Mouse (Mus musculus) frontal cortex, postnatal 36 days (tissue): ENCODE results near the gene Atrip.
A peak's percentile ranks its signal among the peaks of the same experiment; 100 is the strongest.

Experiments used
- DNase-seq, 2 experiments: peaks; one replicate each; pipeline ENCODE4 v3.0.0; 2022; ENCODE audit warnings: low spot score in 2 of 2

The Atrip gene

GRCm38 (mm10) chr9:109058006-109058765 is 15.7 kb downstream of the Atrip start:
- DNase-seq: no peak

GRCm38 (mm10) chr9:109057543-109057942 is 16.4 kb downstream of the Atrip start:
- DNase-seq: no peak

- DNase-seq: no peak
Measured at GRCm38 (mm10) chr9:109056916-109057315, 17.0 kb downstream of the Atrip start.

DNA sequence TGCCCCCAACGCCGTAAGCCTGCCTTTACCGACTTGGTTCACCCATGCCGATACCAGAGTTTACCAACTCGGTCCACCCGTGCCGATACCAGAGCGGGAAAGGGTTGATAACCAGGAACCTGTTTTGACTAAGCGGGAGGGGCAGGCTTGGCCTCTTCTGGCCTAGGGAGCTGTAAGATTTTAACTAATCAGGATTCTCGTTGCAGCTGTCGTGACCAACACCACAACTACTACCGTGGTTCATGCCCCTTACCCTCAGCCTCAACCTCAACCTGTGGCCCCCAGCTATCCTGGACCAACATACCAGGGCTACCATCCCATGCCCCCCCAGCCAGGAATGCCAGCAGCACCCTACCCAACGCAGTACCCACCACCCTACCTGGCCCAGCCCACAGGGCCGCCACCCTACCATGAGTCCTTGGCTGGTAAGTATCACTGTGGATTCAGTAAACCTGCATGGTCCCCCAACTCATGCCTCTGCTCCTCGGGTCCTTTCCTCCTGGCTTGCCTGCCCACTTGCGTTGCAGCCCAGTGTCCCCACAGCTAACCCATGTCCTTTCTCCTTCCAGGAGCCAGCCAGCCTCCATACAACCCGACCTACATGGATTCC is 17.7 kb downstream of the Atrip start:
- no peak for DNase-seq

GRCm38 (mm10) chr9:109055271-109056030 is 18.5 kb downstream of the Atrip start:
- DNase-seq: peak; percentile 21 to 33

DNA sequence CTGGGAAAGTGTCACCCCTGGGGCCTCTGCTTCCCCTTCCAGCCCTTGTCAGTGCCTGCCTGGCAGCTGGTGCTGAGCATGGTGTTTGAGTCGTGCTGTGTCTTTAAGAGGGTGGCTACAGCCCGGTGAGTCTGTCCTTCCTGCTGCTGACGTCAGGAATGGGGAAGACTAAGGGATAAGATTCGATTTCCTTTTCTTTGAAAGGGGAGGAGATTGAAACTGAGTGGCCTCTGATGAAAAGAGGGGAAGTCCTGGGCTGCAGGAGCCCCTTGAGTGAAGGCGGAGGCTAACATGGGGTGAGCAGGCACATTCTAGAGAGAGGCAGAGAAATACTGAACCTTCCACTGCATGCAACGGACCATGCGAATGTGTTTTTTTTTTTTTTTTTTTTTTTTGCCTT is 19.2 kb downstream of the Atrip start:
- peak; percentile 75 to 86 for DNase-seq

DNA sequence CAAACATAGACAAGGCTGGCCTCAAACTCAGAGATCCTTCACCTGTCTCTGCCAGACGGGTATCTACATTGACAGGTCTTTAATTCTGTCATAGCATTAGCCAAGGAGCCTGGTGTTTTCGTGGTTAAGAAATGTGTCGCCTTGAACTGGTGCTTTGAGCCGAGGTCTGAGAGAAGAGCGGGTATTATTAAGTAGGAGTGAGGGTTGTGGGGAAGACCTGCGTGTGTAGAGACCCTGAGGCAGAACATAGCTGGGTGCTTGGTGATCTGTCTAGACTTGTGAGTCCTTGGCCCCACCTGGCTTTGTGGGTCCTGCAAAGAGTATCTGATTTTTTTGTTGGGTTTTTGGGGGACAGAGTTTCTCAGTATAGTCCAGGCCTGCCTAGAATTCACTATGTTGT is 20.1 kb downstream of the Atrip start:
- DNase-seq: no peak

DNA sequence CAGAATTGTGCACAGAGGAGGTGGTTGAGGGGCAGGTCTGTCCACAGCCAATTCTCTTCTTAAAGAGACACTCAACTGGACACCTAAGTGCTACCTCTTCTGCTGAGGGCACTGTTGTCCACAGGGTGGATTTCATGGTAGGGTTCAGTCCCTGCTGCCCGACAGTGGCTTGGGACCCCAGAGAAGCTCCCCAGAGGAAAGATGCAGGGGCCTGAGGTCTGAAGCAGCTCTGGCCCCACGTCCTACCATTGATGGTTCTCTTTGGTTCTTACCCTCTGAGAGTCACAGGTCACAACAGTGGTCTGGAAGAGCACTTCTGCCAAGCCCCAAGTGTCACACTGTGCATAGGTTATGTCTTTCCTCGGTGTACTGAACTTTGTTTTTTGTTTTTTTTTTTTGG is 20.6 kb downstream of the Atrip start:
- DNase-seq: no peak

DNA sequence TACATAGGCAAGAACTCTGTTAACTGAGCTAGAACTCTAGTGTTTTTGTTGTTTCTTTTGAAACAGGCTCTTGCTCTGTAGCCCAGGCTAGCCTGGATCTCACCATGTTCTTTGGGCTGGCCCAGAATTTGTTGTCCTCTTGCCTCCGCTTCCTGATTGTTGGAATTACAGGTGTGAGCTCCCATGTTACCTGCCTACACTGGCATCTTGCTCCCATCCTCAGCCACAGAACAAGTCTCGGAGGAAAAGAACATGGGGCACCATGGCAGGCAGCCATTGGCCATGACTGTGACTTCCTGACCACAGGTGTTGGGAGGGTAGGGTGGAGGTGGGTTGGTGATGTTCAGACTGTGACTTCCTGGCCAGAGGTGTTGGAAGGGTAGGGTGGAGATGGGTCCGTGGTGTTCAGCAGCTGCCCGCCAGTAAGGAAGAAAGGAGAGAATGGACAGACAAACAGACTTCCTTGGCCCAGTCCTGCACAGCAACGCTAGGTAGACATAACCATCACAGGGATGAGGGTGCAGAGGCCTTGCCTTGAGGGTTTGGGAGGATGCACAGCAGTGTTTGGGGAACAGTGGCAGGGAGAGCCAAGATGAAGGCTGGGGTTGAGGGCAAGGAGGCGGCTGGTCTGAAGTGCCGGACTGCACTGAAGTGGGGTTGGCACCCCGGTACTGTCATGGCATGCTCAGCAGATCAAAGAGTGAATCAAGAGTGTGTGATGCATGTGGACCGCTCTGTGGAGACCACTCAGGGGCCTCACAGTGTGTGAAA is 21.2 kb downstream of the Atrip start:
- DNase-seq: no peak

DNA sequence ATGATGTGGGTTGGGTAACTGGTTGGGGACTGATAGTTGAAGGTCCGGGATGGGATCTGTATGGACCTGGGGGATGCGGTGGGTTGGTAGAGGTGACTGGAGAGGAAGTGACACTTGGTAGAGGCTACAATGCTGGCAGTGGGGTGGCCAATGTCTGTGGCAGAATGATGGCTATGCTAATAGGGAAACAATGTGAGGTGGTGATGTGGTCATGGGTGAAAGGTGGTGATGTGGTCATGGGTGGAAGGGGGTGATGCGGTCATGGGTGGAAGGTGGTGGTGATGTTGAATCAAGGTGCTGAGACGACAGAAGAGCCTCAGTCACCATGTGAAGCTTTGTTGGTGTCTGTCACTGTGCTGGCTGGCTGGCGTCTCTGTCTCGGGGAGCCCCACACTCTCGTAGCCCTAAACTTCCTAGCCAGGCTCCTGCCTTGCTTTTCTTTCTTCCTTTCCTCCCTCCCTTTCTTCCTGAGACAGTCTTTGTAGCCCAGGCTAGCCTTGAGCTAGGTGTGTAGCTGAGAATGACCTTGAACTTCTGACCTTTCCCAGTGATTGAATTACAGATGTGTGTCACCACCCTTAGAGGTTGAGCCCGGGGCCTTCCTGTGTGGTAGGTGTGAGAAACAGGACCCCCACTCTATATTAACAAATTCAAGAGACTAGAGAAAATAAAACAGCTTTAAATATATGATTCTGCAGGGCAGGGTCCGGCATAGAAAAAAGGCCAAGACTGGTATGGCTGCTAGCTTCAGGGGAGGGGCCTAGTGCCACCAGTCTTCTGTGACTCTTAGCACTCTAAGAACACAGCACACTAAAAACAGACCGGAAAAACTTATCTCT is 22.1 kb downstream of the Atrip start:
- DNase-seq: no peak

- no peak for DNase-seq
Measured at GRCm38 (mm10) chr9:109051011-109051501, 22.9 kb downstream of the Atrip start.

- DNase-seq: no peak
Measured at GRCm38 (mm10) chr9:109050674-109050997, 23.3 kb downstream of the Atrip start.

DNA sequence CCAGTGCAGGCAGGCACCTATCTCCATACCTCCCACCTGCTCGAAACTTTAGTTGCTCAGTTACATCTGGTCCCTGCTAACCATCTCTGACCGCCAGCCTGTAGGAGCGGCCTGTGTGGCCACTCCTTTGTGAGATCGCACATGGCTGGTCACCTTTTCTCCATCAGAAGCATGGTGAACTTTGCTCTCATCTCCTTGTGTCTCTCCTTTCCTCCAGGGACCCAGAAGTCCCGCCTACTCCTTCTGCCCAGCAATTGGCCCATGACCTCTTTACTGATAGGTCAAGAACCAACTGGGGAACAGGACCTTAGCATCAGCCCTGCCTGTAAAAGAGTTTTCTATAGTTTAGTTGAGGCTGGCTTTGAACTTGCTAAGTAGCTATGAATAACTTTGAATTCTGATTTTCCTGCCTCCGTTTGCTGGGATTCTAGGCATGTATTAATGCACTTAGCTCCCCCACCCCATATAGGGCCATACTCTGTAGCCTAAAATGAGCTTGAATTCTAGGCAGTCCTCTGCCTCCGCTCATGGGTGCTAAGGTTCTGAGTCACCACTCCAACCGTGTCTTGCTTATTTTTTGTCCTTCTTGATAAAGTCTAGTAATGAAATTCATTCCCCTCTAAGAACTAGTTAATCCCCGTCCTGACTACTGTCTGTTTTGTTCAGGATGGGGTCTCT is 23.8 kb downstream of the Atrip start:
- DNase-seq: no peak

DNA sequence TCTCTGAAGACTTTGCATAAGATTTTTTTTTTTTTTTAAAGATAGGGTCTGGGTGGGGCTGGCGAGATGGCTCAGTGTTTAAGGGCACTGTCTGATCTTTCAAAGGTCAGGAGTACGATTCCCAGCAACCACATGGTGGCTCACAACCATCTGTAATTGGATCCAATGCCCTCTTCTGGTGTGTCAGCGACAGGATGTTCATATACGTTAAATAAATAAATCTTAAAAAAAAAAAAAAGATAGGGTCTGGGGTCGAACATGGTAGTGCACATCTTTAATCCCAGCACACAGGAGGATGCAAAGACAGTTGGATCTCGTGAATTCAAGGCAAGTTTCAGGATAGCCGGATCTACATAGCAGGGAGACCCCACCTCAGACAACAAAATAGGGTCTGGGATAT is 24.6 kb downstream of the Atrip start:
- no peak for DNase-seq

DNA sequence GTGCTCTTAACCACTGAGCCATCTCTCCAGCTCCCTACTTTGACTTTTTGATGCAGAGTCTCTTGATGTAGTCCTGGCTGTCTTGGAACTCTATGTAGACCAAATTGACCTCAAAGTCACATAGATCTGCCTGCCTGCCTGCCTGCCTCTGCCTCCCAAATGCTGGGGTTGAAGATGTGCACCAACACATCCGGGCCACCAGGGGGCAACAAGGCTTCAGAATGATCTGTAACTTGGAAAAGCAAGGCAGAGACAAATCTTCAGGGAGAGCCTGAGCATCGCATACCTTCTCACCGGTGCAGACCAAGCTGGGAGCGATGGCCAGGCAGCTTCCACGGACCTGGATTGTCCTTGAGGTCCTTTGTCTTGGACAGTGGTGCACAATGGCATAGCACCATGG is 27.6 kb downstream of the Atrip start:
- peak in 1 of 2 experiments; percentile 16 for DNase-seq

- DNase-seq: no peak
Measured at GRCm38 (mm10) chr9:109041351-109041750, 32.6 kb downstream of the Atrip start.

GRCm38 (mm10) chr9:109040906-109041305 is 33.0 kb downstream of the Atrip start:
- DNase-seq: no peak

- no peak for DNase-seq
Measured at GRCm38 (mm10) chr9:109040216-109040615, 33.7 kb downstream of the Atrip start.

DNA sequence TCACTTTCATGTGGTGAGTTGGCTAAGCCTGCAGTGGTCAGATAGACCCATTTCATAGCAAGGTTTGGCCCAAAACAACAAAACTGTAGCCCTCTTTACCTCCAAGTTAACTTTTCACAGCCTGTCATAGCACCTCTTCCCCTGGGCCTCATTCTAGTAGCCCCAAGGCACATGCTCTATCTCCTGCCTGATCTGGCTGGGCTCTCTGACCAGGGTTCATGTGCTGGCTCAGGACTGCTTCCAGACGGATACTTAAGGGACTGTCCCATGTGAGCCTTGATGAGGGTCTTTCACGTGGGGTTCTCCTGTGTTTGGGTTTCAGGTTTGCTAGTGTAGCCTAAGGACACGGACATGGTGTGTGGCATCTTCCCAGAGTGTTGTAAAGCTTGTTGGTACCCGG is 34.2 kb downstream of the Atrip start:
- DNase-seq: no peak

DNA sequence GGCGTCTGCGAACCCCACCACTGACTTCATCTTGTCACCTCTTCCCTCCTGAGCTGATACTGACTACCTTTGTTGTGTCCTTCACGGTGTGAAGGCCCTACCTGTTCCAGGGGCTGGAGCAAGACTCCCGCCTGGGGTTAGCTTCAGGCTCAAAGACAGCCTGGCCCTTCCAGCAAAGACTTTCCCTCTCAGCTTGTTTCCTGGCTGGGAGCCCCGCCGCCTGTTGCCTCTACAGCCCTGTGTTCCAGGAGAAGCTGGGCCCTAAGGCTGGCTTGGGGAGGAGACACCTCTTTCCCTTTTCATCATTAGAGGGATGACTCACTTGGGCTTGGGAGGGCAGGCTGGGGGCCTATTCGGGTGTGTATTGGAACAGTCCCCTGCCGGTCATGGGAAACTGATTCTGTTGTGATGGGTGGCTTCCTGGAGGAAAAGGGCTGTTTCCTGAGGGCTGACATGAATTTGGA is 35.0 kb downstream of the Atrip start:
- DNase-seq: no peak
